Mouse (Mus musculus) bone marrow, adult 2 months (tissue): ENCODE data around the gene Rwdd1. TPM values are rescaled to one million over a fixed set of nuclear protein-coding genes. Genes with fewer than 3 reads are reported as not detected.
"Not testable (repeated sequence)": the region's sequence is repeated elsewhere in the genome, so short reads cannot be mapped to it uniquely, and the experiment has no call there.

Experiments used
- H3K27ac ChIP-seq: fragments of 200-500 bp; 2 replicates; pipeline ENCODE4 v1.5.1; 2012; ENCODE audit warnings: low read depth, mild to moderate bottlenecking, control low read depth, inconsistent platforms, low read length; ENCODE audit not compliant: control insufficient read depth, poor library complexity, insufficient read depth
- H3K4me1 ChIP-seq: fragments of 200-500 bp; 2 replicates; pipeline ENCODE4 v1.6.1; 2011; ENCODE audit warnings: low read length; ENCODE audit not compliant: control insufficient read depth, insufficient read depth
- H3K4me3 ChIP-seq: fragments of 200-500 bp; replicated peaks from 2 replicates; pipeline ENCODE3; 2011; ENCODE audit warnings: mild to moderate bottlenecking, low read depth, low read length, control low read depth; ENCODE audit not compliant: control insufficient read depth
- CTCF ChIP-seq: fragments of 200-500 bp; IDR thresholded peaks from 2 replicates; pipeline ENCODE4 v1.5.1; 2011; ENCODE audit warnings: low read length, control low read depth; ENCODE audit not compliant: control insufficient read depth, insufficient read depth
- POLR2A ChIP-seq: fragments of 200-500 bp; IDR thresholded peaks from 2 replicates; pipeline ENCODE4 v1.6.1; 2011; ENCODE audit warnings: low read depth, mild to moderate bottlenecking, control low read depth, low read length, borderline replicate concordance; ENCODE audit not compliant: control insufficient read depth
- WGBS: fragments of 180-500 bp; shearing (Covaris S2); methylation state at CpG from one replicate; pipeline ENCODE4 v1.1.7; 2018; 5-methylcytosine and 5-hydroxymethylcytosine counted together
- polyA plus RNA-seq: library from polyadenylated mRNA; stranded (reverse); fragments of >200 nt; gene quantifications from 2 replicates; pipeline ENCODE4 v1.2.4, GENCODE M21; 2011; ENCODE audit warnings: low replicate concordance; ENCODE audit not compliant: missing spikeins, insufficient read depth, insufficient read length

The Rwdd1 gene
- polyA plus RNA-seq, 1 experiment: 47.9 TPM

- Histone ChIP-seq H3K4me1 (peaks cover 3% of the 10 kb centered on the region), H3K27ac (peak overlapping the region; percentile 94), H3K4me3 (peak overlapping the region; percentile 97)
- no peak for TF ChIP-seq CTCF
- TF ChIP-seq POLR2A: no peak
- WGBS: 1% methylated on average over 21 of the region's 21 CpGs
Measured at GRCm38 (mm10) chr10:34018746-34019301, 600 bp downstream of the Rwdd1 start.

GRCm38 (mm10) chr10:34013241-34013640 lies 6.2 kb downstream of the Rwdd1 start:
- Histone ChIP-seq H3K4me1 (peaks cover 1% of the 10 kb centered on the region), H3K4me3 (no peak overlapping the region), H3K27ac (no peak overlapping the region)
- WGBS: 87% methylated on average over 2 of the region's 2 CpGs
- TF ChIP-seq CTCF (no peak), POLR2A (no peak)

- TF ChIP-seq POLR2A: no peak
- no peak for TF ChIP-seq CTCF
- 90% methylated on average over 4 of the region's 4 CpGs for WGBS
- no peak overlapping the region for H3K27ac ChIP-seq
- no peak overlapping the region for H3K4me3 ChIP-seq
- no peaks in the 10 kb centered on the region; the same call in 1 of the 2 replicates for H3K4me1 ChIP-seq
Measured at GRCm38 (mm10) chr10:34012581-34012980, 6.8 kb downstream of the Rwdd1 start.

GRCm38 (mm10) chr10:33998397-33998796 lies 21.0 kb downstream of the Rwdd1 start:
- TF ChIP-seq POLR2A: no peak
- TF ChIP-seq CTCF: no peak
- H3K4me3 ChIP-seq: no peak overlapping the region

GRCm38 (mm10) chr10:33996686-33997085 lies 22.7 kb downstream of the Rwdd1 start:
- not testable (repeated sequence) for H3K4me1 ChIP-seq, H3K4me3 ChIP-seq, H3K27ac ChIP-seq
- WGBS: 92% methylated on average over 6 of the region's 8 CpGs

More at GRCm38 (mm10) chr10:33998397-33998796, 21.0 kb downstream of the Rwdd1 start:
- no peak overlapping the region for H3K27ac ChIP-seq
- H3K4me1 ChIP-seq: no peaks in the 10 kb centered on the region

GRCm38 (mm10) chr10:33986771-33987170 lies 32.7 kb downstream of the Rwdd1 start:
- Histone ChIP-seq H3K4me3 (no peak overlapping the region), H3K4me1 (no peaks in the 10 kb centered on the region), H3K27ac (no peak overlapping the region)
- 6% methylated on average over 4 of the region's 4 CpGs for WGBS
- TF ChIP-seq CTCF (peak; percentile 52), POLR2A (no peak)

GRCm38 (mm10) chr10:33974781-33975494 lies 44.5 kb downstream of the Rwdd1 start:
- Histone ChIP-seq H3K27ac (no peak overlapping the region), H3K4me3 (no peak overlapping the region), H3K4me1 (no peaks in the 10 kb centered on the region)
- TF ChIP-seq CTCF (no peak), POLR2A (no peak)
- WGBS: 88% methylated on average over 7 of the region's 7 CpGs

- Histone ChIP-seq H3K4me1 (no peaks in the 10 kb centered on the region), H3K27ac (no peak overlapping the region), H3K4me3 (no peak overlapping the region)
- WGBS: 82% methylated on average over 3 of the region's 3 CpGs
- TF ChIP-seq CTCF: no peak
Measured at GRCm38 (mm10) chr10:33952509-33952908, 66.9 kb downstream of the Rwdd1 start.

- H3K4me3 ChIP-seq: peak within 1 kb of the TSS; percentile 98
- under 1% methylated on average over 42 of the region's 42 CpGs for WGBS
- TF ChIP-seq POLR2A: peak; percentile 64
- no peak for TF ChIP-seq CTCF
Measured at GRCm38 (mm10) chr10:33950803-33951583, 68.4 kb downstream of the Rwdd1 start, which contains the start of gene Zup1. Gene Zup1 (minus strand): TSS chr10:33951269.

More at GRCm38 (mm10) chr10:33950803-33951583, 68.4 kb downstream of the Rwdd1 start, which contains the start of gene Zup1:
- H3K4me1 ChIP-seq: no peaks in the 10 kb centered on the region
- H3K27ac ChIP-seq: peak within 1 kb of the TSS; percentile 93

Other genes starting within 250 kb of the Rwdd1 start
- gene Sult3a2, start 232.9 kb downstream of the Rwdd1 start, polyA plus RNA-seq: not detected in 2 replicates
- 1.1 TPM in 1 of 2 replicates, not detected in the other for gene Sult3a1, start 161.9 kb downstream of the Rwdd1 start, polyA plus RNA-seq
- 0.36 TPM in 1 of 2 replicates, not detected in the other for gene Rsph4a, start 114.5 kb downstream of the Rwdd1 start, polyA plus RNA-seq
- 14.8 and 15.5 TPM in 2 replicates for gene Zup1, start 68.4 kb downstream of the Rwdd1 start, polyA plus RNA-seq
- gene Trappc3l, start 18.0 kb upstream of the Rwdd1 start, polyA plus RNA-seq: not detected in 2 replicates
- not detected in 2 replicates for gene Calhm4, start 24.7 kb upstream of the Rwdd1 start, polyA plus RNA-seq
- gene Calhm5, start 76.9 kb upstream of the Rwdd1 start, polyA plus RNA-seq: not detected in 2 replicates
- 5.1 TPM in 1 of 2 replicates, not detected in the other for gene Calhm6, start 108.4 kb upstream of the Rwdd1 start, polyA plus RNA-seq
- gene Dse, start 188.1 kb upstream of the Rwdd1 start, polyA plus RNA-seq: 3.0 and 4.8 TPM in 2 replicates